Mouse (Mus musculus) embryonic facial prominence, embryonic 11.5 days (tissue): ENCODE measurements at regions not wholly inside any gene's neighbourhood (a gene's known extent, or its start where the extent isn't known, plus 50 kb on each side); places are given as distances from the start of the nearest gene placed in this dataset.

Source experiments
- ATAC-seq: fragments of 200-750 bp; cut with Nextera tagmentation; replicated peaks from 2 replicates; pipeline ENCODE4 v1.8.0; 2017; ENCODE audit warnings: low read depth; ENCODE audit not compliant: insufficient number of reproducible peaks, low FRiP score, low TSS enrichment
- DNase-seq: peaks from one replicate; pipeline ENCODE4 v3.0.0-alpha.2; 2015; ENCODE audit warnings: low spot score
- H3K27ac ChIP-seq: fragments of 300-500 bp; sonication (generic); replicated peaks from 2 replicates; pipeline ENCODE4 v1.5.1; 2014; ENCODE audit warnings: mild to moderate bottlenecking, low read depth, low read length, control low read depth
- H3K27me3 ChIP-seq: fragments of 300-500 bp; sonication (generic); 2 replicates; pipeline ENCODE4 v1.6.1; 2014; ENCODE audit warnings: mild to moderate bottlenecking, low read length, moderate library complexity, mixed read lengths; ENCODE audit not compliant: control insufficient read depth, insufficient read depth
- H3K36me3 ChIP-seq: fragments of 300-500 bp; sonication (generic); replicated peaks from 2 replicates; pipeline ENCODE4 v1.6.1; 2014; ENCODE audit warnings: low read depth, mild to moderate bottlenecking, low read length, moderate library complexity, mixed read lengths; ENCODE audit not compliant: control insufficient read depth, insufficient read depth
- H3K4me1 ChIP-seq: fragments of 300-500 bp; sonication (generic); 2 replicates; pipeline ENCODE4 v1.6.1; 2014; ENCODE audit warnings: low read length, mixed read lengths; ENCODE audit not compliant: control insufficient read depth, insufficient read depth
- H3K4me2 ChIP-seq: fragments of 300-500 bp; sonication (generic); 2 replicates; pipeline ENCODE4 v1.6.1; 2014; ENCODE audit warnings: low read depth, mild to moderate bottlenecking, control low read depth, low read length, moderate library complexity
- H3K4me3 ChIP-seq: fragments of 300-500 bp; sonication (generic); 2 replicates; pipeline ENCODE4 v1.5.1; 2014; ENCODE audit warnings: low read depth, low read length, control low read depth
- H3K9ac ChIP-seq: fragments of 300-500 bp; sonication (generic); replicated peaks from 2 replicates; pipeline ENCODE4 v1.6.1; 2014; ENCODE audit warnings: mild to moderate bottlenecking, control low read depth, low read length
- H3K9me3 ChIP-seq: fragments of 300-500 bp; sonication (generic); replicated peaks from 2 replicates; pipeline ENCODE4 v1.6.1; 2016; ENCODE audit warnings: mild to moderate bottlenecking, low read length, inconsistent platforms, mixed read lengths; ENCODE audit not compliant: control insufficient read depth
- WGBS: fragments of 180-500 bp; shearing (Covaris S2); extraction: QIAGEN DNeasy Blood & Tissue Kit; methylation state at CpG from one replicate; pipeline ENCODE4 v1.1.7; 2014; 5-methylcytosine and 5-hydroxymethylcytosine counted together

- ATAC-seq, result no peak
- no peaks in the 10 kb centered on the region for H3K9me3 ChIP-seq
- no peak overlapping the region for H3K4me2 ChIP-seq
- H3K27ac ChIP-seq, result no peak overlapping the region
- WGBS, result 67% methylated on average over 3 of the region's 3 CpGs
- H3K4me1 ChIP-seq, result no peaks in the 10 kb centered on the region
- DNase-seq, result no peak
- H3K36me3 ChIP-seq, result no peaks in the 10 kb centered on the region
- H3K27me3 ChIP-seq, result no peaks in the 10 kb centered on the region
- H3K9ac ChIP-seq, result no peak overlapping the region
- no peak overlapping the region for H3K4me3 ChIP-seq
Observed at GRCm38 (mm10) chr4:6513635-6514034, 1720.5 kb upstream of the Impad1 start.

- H3K27ac ChIP-seq, result no peak overlapping the region
- 19% methylated on average over 12 of the region's 12 CpGs for WGBS
- H3K4me1 ChIP-seq, result no peaks in the 10 kb centered on the region
- H3K27me3 ChIP-seq, result no peaks in the 10 kb centered on the region
- DNase-seq (peak; percentile 86), ATAC-seq (peak; percentile 75)
- H3K4me2 ChIP-seq, result no peak overlapping the region
- no peak overlapping the region for H3K4me3 ChIP-seq
- no peaks in the 10 kb centered on the region for H3K9me3 ChIP-seq
- H3K36me3 ChIP-seq, result no peaks in the 10 kb centered on the region
- no peak overlapping the region for H3K9ac ChIP-seq
Observed at GRCm38 (mm10) chr4:6512749-6513364, 1719.7 kb upstream of the Impad1 start.

- H3K9ac ChIP-seq, result no peak overlapping the region
- DNase-seq, result no peak
- H3K4me2 ChIP-seq, result no peak overlapping the region
- H3K27me3 ChIP-seq, result no peaks in the 10 kb centered on the region
- 93% methylated on average over 5 of the region's 5 CpGs for WGBS
- ATAC-seq, result no peak
- H3K27ac ChIP-seq, result no peak overlapping the region
- H3K4me1 ChIP-seq, result no peaks in the 10 kb centered on the region
- H3K4me3 ChIP-seq, result no peak overlapping the region
- H3K9me3 ChIP-seq, result no peaks in the 10 kb centered on the region
- no peaks in the 10 kb centered on the region for H3K36me3 ChIP-seq
Observed at GRCm38 (mm10) chr4:6508091-6508490, 1714.9 kb upstream of the Impad1 start.
